In the genomic region with DNA sequence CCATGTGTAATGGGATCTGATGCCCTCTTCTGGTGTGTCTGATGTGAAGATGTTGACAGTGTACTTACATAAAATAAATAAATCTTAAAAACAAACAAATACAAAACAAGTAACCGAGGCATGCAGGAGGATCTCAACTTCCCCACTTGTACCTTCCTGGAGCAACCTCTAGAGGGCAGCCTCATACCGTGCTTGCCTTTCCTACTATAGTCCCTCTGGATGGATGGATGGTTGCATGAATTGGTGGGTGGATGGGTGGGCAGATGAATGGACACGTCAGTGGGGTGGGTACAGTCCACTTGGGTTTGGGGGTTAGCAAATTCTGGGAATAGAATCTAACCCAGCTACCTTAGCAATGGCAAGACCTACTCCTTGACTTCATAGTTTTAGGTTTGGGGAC, we compare ENCODE assay signal across 9 mouse cellular contexts. TPM values are rescaled to one million over a fixed set of nuclear protein-coding genes. Genes with fewer than 3 reads are reported as not detected.
DNase-seq lines count a peak whose midpoint lies in the region; ATAC-seq lines count a peak whose summit lies in the region.
"Had no signal": no experiment of that assay in that cellular context is flagged by ENCODE, and none has a peak within 500 bp of the region (broad histone marks: within the 10 kb centered on the region; RNA-seq: fewer than 3 reads in every experiment).

No protein-coding gene starts in this region.

- H3K36me3 ChIP-seq in heart, embryonic 11.5 days (ENCODE audit: control insufficient read depth, insufficient read depth, low read length) = no peaks in the 10 kb centered on the region

- ATAC-seq in heart, embryonic 11.5 days (replicated peaks; ENCODE audit: insufficient number of reproducible peaks, low FRiP score, low TSS enrichment) = no peak

- H3K9ac ChIP-seq in heart, embryonic 11.5 days (ENCODE audit: low read depth, low read length) = no peak overlapping the region

- WGBS in heart, embryonic 11.5 days (ENCODE audit: insufficient replicate concordance) = 15% methylated on average over 3 of the region's 3 CpGs

- no peaks in the 10 kb centered on the region for H3K9me3 ChIP-seq in heart, embryonic 11.5 days (replicated peaks; ENCODE audit: control insufficient read depth, low read length)

- DNase-seq in heart, adult 8-10 months (ENCODE audit: low spot score) = peak; percentile 28
- DNase-seq in 416B (ENCODE audit: low read depth) = peak; percentile 58
- DNase-seq in Muller cell, postnatal 12 days (ENCODE audit: inconsistent ontology term) = peak; percentile 42
- peak; percentile 61 for DNase-seq in embryo, embryonic 9.5 days (ENCODE audit: extremely low spot score)
- peak; percentile 26 for DNase-seq in hindlimb bud, embryonic 11.5 days (ENCODE audit: extremely low spot score, low read depth, low spot score)
- DNase-seq in lung, postnatal 10 days = peak; percentile 62
- peak; percentile 33 for DNase-seq in thymus, postnatal 0 days (ENCODE audit: low spot score)

- no peak overlapping the region for H3K4me2 ChIP-seq in heart, embryonic 11.5 days

- H3K27ac ChIP-seq in heart, embryonic 11.5 days (ENCODE audit: low read depth, low read length) = no peak overlapping the region

- H3K4me1 ChIP-seq in heart, embryonic 11.5 days (ENCODE audit: control insufficient read depth, insufficient read depth, low read length) = no peaks in the 10 kb centered on the region

- no peak overlapping the region for H3K4me3 ChIP-seq in heart, embryonic 11.5 days (ENCODE audit: low read depth, low read length)

- peaks cover 5% of the 10 kb centered on the region; the same call in 1 of the 2 replicates for H3K27me3 ChIP-seq in heart, embryonic 11.5 days (ENCODE audit: control insufficient read depth, insufficient read depth, low read length)

RNA-seq across cellular contexts. Expression of a gene that starts 17.9 kb away (rescaled TPM):
- 1,000 to 10,000 TPM; 3,689 to 3,785 (median 3,746) TPM for total RNA-seq in heart, adult 8-10 months (2022)
- 1,582 and 1,616 TPM in 2 replicates for polyA plus RNA-seq in heart, embryonic 11.5 days (2014; fragmentation: Nextera tagmentation; extraction: Ambion mirVana)
- 610 and 662 TPM in 2 replicates for polyA plus RNA-seq in thymus, postnatal 0 days (2015; fragmentation: Nextera tagmentation; extraction: Ambion mirVana)

RNA-seq across cellular contexts. Expression of a gene that starts 18.4 kb away (rescaled TPM):
- total RNA-seq in heart, adult 8-10 months (2022) = under 1 TPM in 1 of 4 experiments, not detected in 3; 0.29 TPM
- not detected in 2 replicates for polyA plus RNA-seq in heart, embryonic 11.5 days (2014; fragmentation: Nextera tagmentation; extraction: Ambion mirVana)
- polyA plus RNA-seq in thymus, postnatal 0 days (2015; fragmentation: Nextera tagmentation; extraction: Ambion mirVana) = 0.13 and 0.20 TPM in 2 replicates
- polyA plus RNA-seq: liver, embryonic 16.5 days had no signal

RNA-seq across cellular contexts. Expression of a gene that starts 28.2 kb away (rescaled TPM):
- 10 to 100 TPM; 28.1 to 32.7 (median 30.7) TPM for total RNA-seq in heart, adult 8-10 months (2022)
- polyA plus RNA-seq in heart, embryonic 11.5 days (2014; fragmentation: Nextera tagmentation; extraction: Ambion mirVana) = 23.0 and 33.1 TPM in 2 replicates
- 27.1 and 28.4 TPM in 2 replicates for polyA plus RNA-seq in thymus, postnatal 0 days (2015; fragmentation: Nextera tagmentation; extraction: Ambion mirVana)

RNA-seq across cellular contexts. Expression of a gene that starts 40.2 kb away (rescaled TPM):
- total RNA-seq in heart, adult 8-10 months (2022) = under 1 TPM in 1 of 4 experiments, not detected in 3; 0.14 TPM
- polyA plus RNA-seq in heart, embryonic 11.5 days (2014; fragmentation: Nextera tagmentation; extraction: Ambion mirVana) = not detected in 2 replicates
- polyA plus RNA-seq in thymus, postnatal 0 days (2015; fragmentation: Nextera tagmentation; extraction: Ambion mirVana) = 0.05 and 0.12 TPM in 2 replicates
- polyA plus RNA-seq: liver, embryonic 16.5 days had no signal

RNA-seq across cellular contexts. Expression of a gene that starts 58.7 kb away (rescaled TPM):
- total RNA-seq in heart, adult 8-10 months (2022) = 10 to 100 TPM; 41.5 to 49.4 (median 46.7) TPM
- 27.1 and 31.3 TPM in 2 replicates for polyA plus RNA-seq in heart, embryonic 11.5 days (2014; fragmentation: Nextera tagmentation; extraction: Ambion mirVana)
- polyA plus RNA-seq in thymus, postnatal 0 days (2015; fragmentation: Nextera tagmentation; extraction: Ambion mirVana) = 128 and 144 TPM in 2 replicates
